Mouse (Mus musculus): ENCODE results near the gene Kbtbd13.

GRCm38 (mm10) chr9:65407861-65408260, 16.4 kb upstream of the Kbtbd13 start:
- TF ChIP-seq EP300 (optimal IDR thresholded peaks at IDR 0.05) (no peak), CTCF (IDR thresholded peaks at IDR 0.05; ENCODE audit: low read depth) (no peak)
